Mouse (Mus musculus) midbrain, embryonic 10.5 days (tissue): ENCODE measurements around the gene Gdpd3. TPM values are rescaled to one million over a fixed set of nuclear protein-coding genes. Genes with fewer than 3 reads are reported as not detected.

Source experiments
- DNase-seq: peaks from one replicate; pipeline ENCODE4 v3.0.0-alpha.2; 2017; ENCODE audit warnings: low spot score
- H3K27ac ChIP-seq: fragments of 300-500 bp; sonication (generic); replicated peaks from 2 replicates; pipeline ENCODE4 v1.5.1; 2016; ENCODE audit warnings: mild to moderate bottlenecking
- H3K27me3 ChIP-seq: fragments of 300-500 bp; sonication (generic); 2 replicates; pipeline ENCODE4 v1.6.1; 2016; ENCODE audit warnings: low read depth, mild to moderate bottlenecking; ENCODE audit not compliant: poor library complexity, severe bottlenecking
- H3K36me3 ChIP-seq: fragments of 300-500 bp; sonication (generic); 2 replicates; pipeline ENCODE4 v1.6.1; 2016; ENCODE audit warnings: mild to moderate bottlenecking, moderate library complexity
- H3K4me1 ChIP-seq: fragments of 300-500 bp; sonication (generic); 2 replicates; pipeline ENCODE4 v1.6.1; 2016
- H3K4me3 ChIP-seq: fragments of 300-500 bp; sonication (generic); 2 replicates; pipeline ENCODE4 v1.5.1; 2016; ENCODE audit warnings: mild to moderate bottlenecking, moderate library complexity
- H3K9me3 ChIP-seq: fragments of 300-500 bp; sonication (generic); replicated peaks from 2 replicates; pipeline ENCODE4 v1.6.1; 2016; ENCODE audit warnings: mild to moderate bottlenecking
- WGBS: fragments of 180-500 bp; shearing (Covaris S2); methylation state at CpG from one replicate; pipeline ENCODE4 v1.1.7; 2016; 5-methylcytosine and 5-hydroxymethylcytosine counted together
- polyA plus RNA-seq: library from polyadenylated mRNA; unstranded; fragments of >200 nt; fragmentation: Nextera tagmentation; extraction: Ambion mirVana; gene quantifications from 2 replicates; pipeline ENCODE4 v1.2.1, GENCODE M21; 2016

Gdpd3 gene
- polyA plus RNA-seq, 1 experiment from 2014 or later: 1.1 TPM

DNA sequence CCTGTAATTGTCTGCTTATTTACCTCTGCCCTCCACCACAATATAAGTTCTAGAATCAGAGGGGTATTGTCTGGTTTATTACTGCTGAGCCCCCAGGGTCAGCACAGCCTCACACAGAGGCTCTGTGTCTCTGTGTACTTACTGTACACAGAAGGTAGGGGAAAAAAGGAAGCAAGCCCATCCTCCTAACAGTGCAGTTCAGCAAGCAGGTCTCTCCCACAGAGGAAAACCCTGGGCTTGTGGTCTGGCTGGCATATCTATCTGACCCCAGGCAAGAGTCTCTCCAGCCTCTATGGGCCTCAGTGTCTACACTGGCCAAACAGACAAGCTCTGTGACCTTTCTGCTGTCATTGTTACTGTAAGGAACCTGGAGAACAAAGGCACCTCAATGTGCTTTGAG, 37.6 kb downstream of the Gdpd3 start:
- DNase-seq: no peak

DNA sequence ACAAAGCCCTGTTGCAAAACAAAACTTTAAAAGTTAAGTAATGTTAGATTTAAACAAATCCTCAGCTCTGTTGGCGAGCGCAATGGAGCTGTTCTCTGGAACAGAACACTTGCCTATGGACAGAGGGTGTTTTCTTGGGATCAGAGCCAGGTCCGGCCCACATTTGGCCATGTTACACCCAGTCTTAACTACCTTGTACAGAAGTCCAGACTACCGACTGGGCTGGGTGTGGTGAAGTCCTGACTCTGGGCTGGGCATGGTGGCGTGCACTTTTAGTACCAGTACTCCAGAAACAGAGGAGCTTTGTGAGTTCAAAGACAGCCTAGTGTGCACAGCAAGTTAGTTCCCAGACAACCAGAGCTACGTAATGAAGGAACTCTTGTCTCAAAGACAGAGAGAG, 40.8 kb downstream of the Gdpd3 start:
- Histone ChIP-seq H3K4me3 (peak overlapping the region; percentile 71; the same call in 1 of the 2 replicates), H3K27ac (no peak overlapping the region)
- 92% methylated on average over 6 of the region's 6 CpGs for WGBS

More for the DNA sequence above, 37.6 kb downstream of the Gdpd3 start:
- Histone ChIP-seq H3K9me3 (no peaks in the 10 kb centered on the region), H3K4me3 (no peak overlapping the region), H3K27me3 (no peaks in the 10 kb centered on the region), H3K36me3 (peaks cover 70% of the 10 kb centered on the region), H3K27ac (no peak overlapping the region), H3K4me1 (peaks cover 36% of the 10 kb centered on the region)

DNA sequence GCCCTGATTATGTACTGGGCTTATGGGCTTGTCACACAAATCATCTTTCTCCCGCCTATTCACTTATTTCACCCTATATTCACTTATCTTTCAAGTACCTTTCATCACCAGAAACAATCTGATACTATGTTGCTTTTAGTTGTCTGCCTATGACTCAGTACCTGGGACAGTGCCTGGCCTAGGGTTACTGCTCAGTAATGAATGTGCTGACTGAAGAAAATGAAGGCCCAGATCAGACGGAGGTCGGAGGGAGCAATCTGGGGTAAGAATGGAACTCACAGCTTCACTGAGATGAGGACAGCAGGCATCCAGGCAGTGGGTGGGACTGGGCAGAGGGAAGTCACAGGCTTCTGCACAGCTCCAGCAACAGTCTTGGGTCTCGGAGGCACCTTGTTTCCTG, 41.3 kb downstream of the Gdpd3 start:
- DNase-seq: no peak
- H3K27me3 ChIP-seq: no peaks in the 10 kb centered on the region
- H3K4me3 ChIP-seq: peak overlapping the region; percentile 71
- H3K36me3 ChIP-seq: peaks cover 52% of the 10 kb centered on the region
- no peaks in the 10 kb centered on the region for H3K9me3 ChIP-seq
- H3K4me1 ChIP-seq: peaks cover 29% of the 10 kb centered on the region
- H3K27ac ChIP-seq: peak overlapping the region; percentile 94
- 85% methylated on average over 4 of the region's 4 CpGs for WGBS

More for the DNA sequence above, 40.8 kb downstream of the Gdpd3 start:
- H3K4me1 ChIP-seq: peaks cover 29% of the 10 kb centered on the region
- no peaks in the 10 kb centered on the region for H3K27me3 ChIP-seq
- no peaks in the 10 kb centered on the region for H3K9me3 ChIP-seq
- peaks cover 56% of the 10 kb centered on the region for H3K36me3 ChIP-seq
- DNase-seq: no peak

DNA sequence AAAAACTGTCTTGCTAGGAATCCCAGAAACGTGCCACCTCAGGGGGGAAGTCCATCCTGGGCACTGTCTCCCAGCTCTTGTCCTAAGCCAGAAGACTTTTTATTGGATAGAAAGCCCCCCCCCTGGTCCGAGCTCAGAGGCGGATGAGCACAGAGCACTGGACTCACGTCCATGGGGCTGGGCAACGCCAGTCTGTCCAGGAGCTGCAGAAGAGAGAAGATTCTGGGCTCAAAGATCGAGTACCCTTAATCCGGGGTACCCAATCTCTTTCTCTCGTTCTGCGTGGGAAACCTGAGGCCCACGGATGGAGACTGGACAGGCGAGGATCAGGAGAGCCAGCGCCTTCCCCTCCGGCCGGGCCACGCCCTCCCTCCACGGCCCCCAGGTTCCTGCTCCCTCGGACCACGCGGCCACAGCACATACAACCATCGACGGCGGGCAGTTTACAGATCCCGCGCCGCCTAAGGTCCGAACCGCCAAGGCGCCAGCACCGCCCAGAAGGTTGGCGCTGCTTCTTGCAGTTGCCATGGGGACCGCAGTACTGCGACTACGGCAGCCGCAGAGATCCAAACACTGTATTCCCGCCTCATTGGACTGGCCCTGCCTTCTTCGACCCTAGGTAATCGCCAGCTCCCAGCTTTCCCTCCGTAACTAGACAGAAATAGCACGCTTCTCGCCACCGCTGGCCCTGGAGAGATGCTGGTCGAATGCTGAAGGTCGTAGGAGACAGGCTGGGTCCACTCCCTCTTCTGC, 42.7 kb downstream of the Gdpd3 start:
- peak; percentile 91 for DNase-seq
- under 1% methylated on average over 43 of the region's 43 CpGs for WGBS
- peaks cover 30% of the 10 kb centered on the region for H3K4me1 ChIP-seq
- H3K27ac ChIP-seq: peak overlapping the region; percentile 94
- no peaks in the 10 kb centered on the region for H3K27me3 ChIP-seq
- H3K4me3 ChIP-seq: peak overlapping the region; percentile 71
- H3K36me3 ChIP-seq: peaks cover 37% of the 10 kb centered on the region
- H3K9me3 ChIP-seq: no peaks in the 10 kb centered on the region

DNA sequence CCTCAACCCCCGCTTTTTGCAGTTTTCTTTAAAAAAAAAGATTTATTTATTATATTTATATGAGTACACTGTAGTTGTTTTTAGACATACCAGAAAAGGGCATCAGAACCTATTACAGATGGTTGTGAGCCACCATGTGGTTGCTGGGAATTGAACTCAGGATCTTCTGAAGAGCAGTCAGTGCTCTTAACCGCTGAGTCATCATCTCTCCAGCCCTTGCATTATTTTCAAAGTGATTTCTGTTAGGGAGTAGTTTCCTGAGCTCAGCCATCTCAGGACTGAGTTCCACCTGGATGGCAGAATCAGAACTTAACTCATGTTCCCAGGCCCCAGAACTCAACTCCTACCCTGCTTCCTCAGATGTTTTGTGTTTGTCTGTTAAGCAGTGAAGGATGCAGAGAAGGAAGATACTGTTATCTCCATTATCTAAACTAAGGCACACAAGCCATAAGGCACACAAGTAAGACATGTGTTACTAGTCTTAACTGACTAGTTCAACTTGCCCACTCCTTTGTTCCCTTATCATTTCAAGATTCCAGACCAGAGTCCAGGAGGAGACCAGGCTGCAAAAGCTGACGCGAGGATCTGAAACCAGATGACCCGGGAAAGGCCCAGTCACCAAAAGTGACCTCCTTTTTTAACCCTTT, 43.7 kb downstream of the Gdpd3 start:
- H3K27ac ChIP-seq: peak overlapping the region; percentile 94
- H3K27me3 ChIP-seq: no peaks in the 10 kb centered on the region
- DNase-seq: no peak
- H3K9me3 ChIP-seq: no peaks in the 10 kb centered on the region
- peaks cover 28% of the 10 kb centered on the region for H3K36me3 ChIP-seq
- peak overlapping the region; percentile 71 for H3K4me3 ChIP-seq
- peaks cover 31% of the 10 kb centered on the region for H3K4me1 ChIP-seq
- 70% methylated on average over 5 of the region's 5 CpGs for WGBS

DNA sequence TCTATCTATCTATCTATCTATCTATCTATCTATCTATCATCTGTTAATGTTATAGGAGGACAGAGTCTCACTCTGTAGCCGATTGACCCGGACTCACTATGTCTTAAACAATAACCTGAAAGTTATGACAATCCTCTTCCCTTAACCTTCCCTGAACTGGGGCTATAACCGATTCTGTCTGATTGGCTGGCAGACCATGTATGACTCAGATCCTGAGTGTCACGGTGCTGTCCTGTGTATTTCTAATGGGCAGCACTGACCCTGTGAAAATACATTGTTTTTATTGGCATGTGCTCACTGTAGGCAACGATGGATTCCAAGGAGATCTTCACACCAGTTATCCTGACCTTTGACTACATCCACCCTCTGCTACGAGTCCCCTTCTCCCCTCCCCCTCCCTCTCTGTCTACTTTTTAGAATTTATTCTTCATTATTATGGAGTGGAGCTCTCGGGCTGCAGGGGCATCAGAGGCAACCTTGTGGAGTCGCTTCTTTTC, 49.6 kb downstream of the Gdpd3 start:
- H3K9me3 ChIP-seq: no peaks in the 10 kb centered on the region
- no peak for DNase-seq
- no peak overlapping the region for H3K4me3 ChIP-seq
- no peaks in the 10 kb centered on the region for H3K36me3 ChIP-seq
- H3K4me1 ChIP-seq: 0 out of 2 replicates have a peak, but pooled peaks cover 2% of the 10 kb centered on the region
- WGBS: 68% methylated on average over 8 of the region's 8 CpGs
- H3K27me3 ChIP-seq: no peaks in the 10 kb centered on the region
- no peak overlapping the region for H3K27ac ChIP-seq

DNA sequence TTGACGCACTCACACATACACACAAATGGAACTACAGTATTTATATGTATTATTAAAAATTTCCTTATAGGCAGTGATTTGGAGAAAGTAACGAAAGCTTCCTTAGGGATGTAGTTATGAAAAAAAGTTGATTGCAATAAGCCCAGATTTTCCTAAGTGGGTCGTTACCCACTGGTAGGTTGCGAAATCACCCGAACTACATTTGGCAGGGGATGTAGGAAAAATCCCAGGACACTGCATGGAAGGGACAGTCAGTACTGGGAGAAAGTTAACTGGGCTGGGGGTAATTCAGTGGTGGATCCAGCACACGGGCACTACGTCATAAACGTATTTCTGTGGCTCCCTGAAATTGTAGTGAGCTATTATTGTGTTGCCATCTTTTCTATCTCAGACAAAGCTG, 50.4 kb downstream of the Gdpd3 start:
- Histone ChIP-seq H3K4me3 (no peak overlapping the region), H3K27me3 (no peaks in the 10 kb centered on the region), H3K4me1 (0 out of 2 replicates have a peak, but pooled peaks cover 2% of the 10 kb centered on the region), H3K27ac (no peak overlapping the region), H3K9me3 (no peaks in the 10 kb centered on the region), H3K36me3 (no peaks in the 10 kb centered on the region)
- DNase-seq: no peak
- WGBS: 93% methylated on average over 8 of the region's 8 CpGs

DNA sequence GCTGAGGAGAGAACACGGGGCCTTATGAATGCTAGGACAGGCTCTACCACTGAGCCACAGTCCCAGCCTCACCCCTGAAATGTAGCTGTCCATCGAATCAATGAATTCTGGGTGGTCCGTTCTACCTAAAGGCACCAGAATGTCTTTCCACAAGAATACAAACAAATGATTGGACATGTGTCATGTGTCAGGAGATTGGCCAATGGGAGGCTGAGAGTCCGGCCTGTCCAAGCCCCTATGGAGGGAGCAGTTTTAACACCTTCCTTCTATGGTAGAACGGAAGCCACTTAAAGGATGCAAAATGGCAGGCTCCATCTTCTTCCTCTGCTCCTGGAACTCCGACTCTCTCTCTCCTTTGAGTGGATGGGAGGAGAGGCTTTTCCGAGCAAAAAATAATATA, 51.5 kb downstream of the Gdpd3 start:
- Histone ChIP-seq H3K9me3 (no peaks in the 10 kb centered on the region), H3K27me3 (peaks cover 9% of the 10 kb centered on the region), H3K4me3 (no peak overlapping the region), H3K27ac (no peak overlapping the region), H3K4me1 (peaks cover 11% of the 10 kb centered on the region), H3K36me3 (no peaks in the 10 kb centered on the region)
- WGBS: 88% methylated on average over 7 of the region's 7 CpGs
- DNase-seq: no peak

DNA sequence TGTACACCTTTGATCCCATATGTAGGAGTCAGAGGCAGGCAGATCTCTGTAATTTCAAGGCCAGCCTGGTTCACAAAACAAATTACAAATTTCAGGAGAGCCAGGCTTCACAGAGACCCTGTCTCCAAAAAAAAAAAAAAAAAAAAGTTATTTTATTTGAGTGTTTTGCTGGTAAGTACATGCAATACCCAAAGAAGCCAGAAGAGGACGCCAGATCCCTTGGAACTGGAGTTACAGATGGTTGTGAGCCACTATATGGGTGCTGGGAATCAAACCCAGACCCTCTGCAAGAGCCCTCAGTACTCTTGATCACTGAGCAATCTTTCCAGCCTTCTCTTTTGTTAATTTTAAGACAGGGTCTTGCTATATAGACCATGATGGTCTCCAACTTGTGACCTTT, 52.7 kb downstream of the Gdpd3 start:
- no peak overlapping the region for H3K27ac ChIP-seq
- no peak overlapping the region for H3K4me3 ChIP-seq
- no peaks in the 10 kb centered on the region for H3K36me3 ChIP-seq
- H3K4me1 ChIP-seq: peaks cover 23% of the 10 kb centered on the region
- WGBS: 39% methylated on average over 1 of the region's 1 CpGs
- no peaks in the 10 kb centered on the region for H3K9me3 ChIP-seq
- DNase-seq: no peak
- peaks cover 21% of the 10 kb centered on the region for H3K27me3 ChIP-seq

DNA sequence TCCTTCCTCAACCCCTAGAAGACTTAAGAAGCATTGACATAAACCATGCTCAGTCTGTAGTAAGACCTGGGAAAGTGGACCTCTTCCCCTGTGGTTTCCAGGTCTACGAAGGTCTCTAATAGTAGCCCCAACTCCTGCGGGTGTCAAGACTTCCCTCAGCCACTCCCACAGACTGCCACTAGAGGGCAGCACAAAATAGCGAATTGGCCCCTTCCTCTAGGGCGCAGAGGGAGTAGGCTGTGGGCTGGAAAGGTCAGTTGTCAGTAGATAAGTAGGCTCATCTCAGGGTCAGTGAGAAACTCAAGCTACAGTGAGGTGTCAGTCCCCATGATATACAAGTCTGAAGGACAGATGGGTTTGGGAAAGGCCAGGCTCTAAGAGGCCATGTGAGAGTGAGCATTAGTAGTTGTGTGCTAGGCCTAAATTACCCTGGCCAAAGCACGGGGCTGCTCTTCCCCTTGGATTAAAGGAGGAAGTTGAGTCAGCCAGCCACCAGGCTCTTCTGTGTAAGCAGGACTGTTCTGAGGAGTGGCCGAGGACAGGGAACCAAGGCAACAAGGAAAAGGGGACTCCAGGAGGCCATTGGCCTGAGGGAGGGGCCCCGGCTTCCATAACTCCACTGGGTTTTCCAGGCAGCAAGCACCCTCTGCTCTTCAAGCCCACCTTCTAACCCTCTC, 55.8 kb downstream of the Gdpd3 start:
- peak; percentile 86 for DNase-seq
- peak overlapping the region; percentile 83; the same call in 1 of the 2 replicates for H3K27ac ChIP-seq
- no peaks in the 10 kb centered on the region for H3K9me3 ChIP-seq
- peaks cover 34% of the 10 kb centered on the region for H3K4me1 ChIP-seq
- H3K4me3 ChIP-seq: peak overlapping the region; percentile 63
- peaks cover 38% of the 10 kb centered on the region for H3K27me3 ChIP-seq
- no peaks in the 10 kb centered on the region for H3K36me3 ChIP-seq
- WGBS: 24% methylated on average over 7 of the region's 7 CpGs

DNA sequence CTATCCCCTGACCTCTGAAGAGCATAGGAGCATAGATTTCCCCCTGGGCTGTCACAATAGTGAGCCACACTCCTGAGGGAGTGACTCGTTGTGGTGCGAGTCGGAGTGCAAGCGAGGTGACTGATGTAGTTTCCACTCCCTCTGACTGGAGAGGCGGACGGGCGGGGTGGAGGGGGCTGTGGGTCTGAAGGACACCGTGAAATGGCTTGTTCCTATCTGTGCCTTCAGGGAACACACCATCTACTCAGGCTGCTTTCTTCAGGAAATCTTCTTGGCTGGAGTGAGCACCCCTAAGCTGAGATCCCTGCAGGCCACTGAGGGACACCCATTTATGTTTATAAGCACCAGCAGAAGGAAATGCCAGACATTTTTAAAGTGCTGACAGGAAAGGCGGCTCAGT, 56.6 kb downstream of the Gdpd3 start:
- Histone ChIP-seq H3K27ac (peak overlapping the region; percentile 83), H3K27me3 (peaks cover 38% of the 10 kb centered on the region), H3K36me3 (no peaks in the 10 kb centered on the region), H3K4me3 (peak overlapping the region; percentile 63), H3K9me3 (no peaks in the 10 kb centered on the region), H3K4me1 (peaks cover 34% of the 10 kb centered on the region)
- 8% methylated on average over 9 of the region's 9 CpGs for WGBS
- no peak for DNase-seq

DNA sequence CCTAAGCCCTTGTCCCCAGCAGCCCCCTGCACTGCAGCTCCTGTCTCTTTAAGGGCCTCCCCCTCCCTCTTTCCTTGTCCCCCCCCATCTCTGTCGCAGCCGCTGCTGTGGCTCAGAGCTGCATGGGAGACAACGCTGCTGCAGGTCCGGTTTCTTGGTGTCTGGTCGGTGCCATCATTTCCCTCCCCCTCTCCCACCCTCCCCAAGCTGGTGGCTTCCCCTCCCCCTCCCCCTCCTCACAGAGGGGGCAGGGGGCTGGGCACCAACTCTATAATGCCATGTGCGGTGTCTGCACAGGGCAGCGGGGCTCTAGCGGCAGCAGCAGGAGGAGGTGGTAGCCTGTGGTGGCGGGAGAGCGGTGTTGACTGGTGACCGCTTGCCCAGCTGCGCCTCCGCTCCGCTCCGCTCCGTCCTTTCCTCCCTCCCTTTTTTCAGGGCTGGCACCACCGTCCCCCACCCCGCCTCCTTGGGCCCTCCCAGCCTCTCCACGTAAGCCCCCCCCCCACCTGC, 57.1 kb downstream of the Gdpd3 start:
- Histone ChIP-seq H3K9me3 (no peaks in the 10 kb centered on the region), H3K36me3 (no peaks in the 10 kb centered on the region), H3K4me1 (peaks cover 34% of the 10 kb centered on the region), H3K4me3 (peak overlapping the region; percentile 63), H3K27me3 (peaks cover 38% of the 10 kb centered on the region), H3K27ac (peak overlapping the region; percentile 83)
- DNase-seq: peak; percentile 58
- WGBS: 2% methylated on average over 18 of the region's 19 CpGs
